Mouse (Mus musculus) ES-Bruce4 (cell line): ENCODE data around the gene Cish. TPM values are rescaled to one million over a fixed set of nuclear protein-coding genes. Genes with fewer than 3 reads are reported as not detected.

Experiments
- H3K27ac ChIP-seq: 2 replicates; pipeline ENCODE4 v1.5.1; 2012; ENCODE audit warnings: low read length, inconsistent platforms; ENCODE audit not compliant: insufficient read depth
- H3K27me3 ChIP-seq: 2 replicates; pipeline ENCODE4 v1.6.1; 2012; ENCODE audit warnings: mild to moderate bottlenecking, low read length, inconsistent platforms; ENCODE audit not compliant: control insufficient read depth, poor library complexity, insufficient read depth, severe bottlenecking
- H3K36me3 ChIP-seq: 2 replicates; pipeline ENCODE4 v1.6.1; 2012; ENCODE audit warnings: inconsistent platforms, mild to moderate bottlenecking, low read length, moderate library complexity; ENCODE audit not compliant: control insufficient read depth, poor library complexity, insufficient read depth, severe bottlenecking
- H3K4me1 ChIP-seq: one replicate; pipeline ENCODE4 v1.8.1; 2011; ENCODE audit warnings: low read length; ENCODE audit not compliant: control insufficient read depth, insufficient read depth
- H3K4me3 ChIP-seq: 2 replicates; pipeline ENCODE4 v1.5.1; 2011; ENCODE audit warnings: low read depth, mild to moderate bottlenecking, low read length
- H3K9ac ChIP-seq: 2 replicates; pipeline ENCODE4 v1.6.1; 2012; ENCODE audit warnings: low read depth, mild to moderate bottlenecking, inconsistent platforms; ENCODE audit not compliant: poor library complexity, severe bottlenecking
- H3K9me3 ChIP-seq: replicated peaks from 2 replicates; pipeline ENCODE4 v1.6.1; 2012; ENCODE audit warnings: mild to moderate bottlenecking, low read length, inconsistent platforms; ENCODE audit not compliant: control insufficient read depth, poor library complexity, insufficient read depth, severe bottlenecking
- CTCF ChIP-seq: IDR thresholded peaks from one replicate; pipeline ENCODE4 v1.8.1; 2011; ENCODE audit warnings: low read depth, low read length
- EP300 ChIP-seq: IDR thresholded peaks from 2 replicates; pipeline ENCODE4 v1.6.1; 2011; ENCODE audit warnings: low read depth, low read length; ENCODE audit not compliant: insufficient read depth
- POLR2A ChIP-seq: IDR thresholded peaks from one replicate; pipeline ENCODE4 v1.8.1; 2011; ENCODE audit warnings: low read length; ENCODE audit not compliant: insufficient read depth
- polyA plus RNA-seq: library from polyadenylated mRNA; stranded (reverse); fragments of >200 nt; gene quantifications from 2 replicates; pipeline ENCODE4 v1.2.4, GENCODE M21; 2011; ENCODE audit warnings: low read depth; ENCODE audit not compliant: missing spikeins, insufficient read depth, insufficient read length

Cish gene
- polyA plus RNA-seq, 1 experiment: 13.7 TPM

GRCm38 (mm10) chr9:107335046-107335445, 39.2 kb downstream of the Cish start:
- Histone ChIP-seq H3K27me3 (no peaks in the 10 kb centered on the region), H3K9me3 (no peaks in the 10 kb centered on the region), H3K27ac (no peak overlapping the region), H3K4me1 (no peaks in the 10 kb centered on the region), H3K4me3 (no peak overlapping the region), H3K9ac (no peak overlapping the region), H3K36me3 (no peaks in the 10 kb centered on the region)
- TF ChIP-seq EP300: no peak
- TF ChIP-seq CTCF: no peak
- TF ChIP-seq POLR2A: no peak

GRCm38 (mm10) chr9:107335909-107336308, 40.1 kb downstream of the Cish start:
- H3K4me1 ChIP-seq: no peaks in the 10 kb centered on the region
- H3K36me3 ChIP-seq: no peaks in the 10 kb centered on the region
- TF ChIP-seq CTCF (peak; percentile 93), EP300 (no peak), POLR2A (no peak)
- no peaks in the 10 kb centered on the region for H3K27me3 ChIP-seq
- H3K9me3 ChIP-seq: no peaks in the 10 kb centered on the region
- no peak overlapping the region for H3K9ac ChIP-seq
- no peak overlapping the region for H3K27ac ChIP-seq
- no peak overlapping the region for H3K4me3 ChIP-seq

GRCm38 (mm10) chr9:107336386-107336785, 40.6 kb downstream of the Cish start:
- Histone ChIP-seq H3K9ac (no peak overlapping the region), H3K4me3 (no peak overlapping the region)
- TF ChIP-seq CTCF (no peak), EP300 (no peak), POLR2A (no peak)

GRCm38 (mm10) chr9:107338172-107338883, 42.5 kb downstream of the Cish start, which contains the start of gene Hemk1:
Gene Hemk1 (minus strand): TSS chr9:107338350.
- H3K9ac ChIP-seq: peak within 1 kb of the TSS; percentile 47
- H3K36me3 ChIP-seq: no peaks in the 10 kb centered on the region
- H3K9me3 ChIP-seq: no peaks in the 10 kb centered on the region
- H3K4me3 ChIP-seq: peak within 1 kb of the TSS; percentile 97
- TF ChIP-seq EP300 (0 out of 2 replicates have a peak, but pooled peaks have one; percentile 59), CTCF (no peak)
- peaks cover 2% of the 10 kb centered on the region; the same call in 1 of the 2 replicates for H3K27me3 ChIP-seq
- no peak within 1 kb of the TSS for H3K27ac ChIP-seq
- H3K4me1 ChIP-seq: no peaks in the 10 kb centered on the region

More at GRCm38 (mm10) chr9:107336386-107336785, 40.6 kb downstream of the Cish start:
- no peaks in the 10 kb centered on the region for H3K9me3 ChIP-seq
- H3K27me3 ChIP-seq: no peaks in the 10 kb centered on the region
- no peaks in the 10 kb centered on the region for H3K4me1 ChIP-seq
- H3K27ac ChIP-seq: no peak overlapping the region
- H3K36me3 ChIP-seq: no peaks in the 10 kb centered on the region

GRCm38 (mm10) chr9:107340267-107340859, 44.5 kb downstream of the Cish start, which contains the start of gene 6430571L13Rik:
Gene 6430571L13Rik (plus strand): TSS chr9:107340602.
- Histone ChIP-seq H3K27me3 (peaks cover 2% of the 10 kb centered on the region; the same call in 1 of the 2 replicates), H3K9me3 (no peaks in the 10 kb centered on the region), H3K27ac (no peak within 1 kb of the TSS), H3K9ac (peak within 1 kb of the TSS; percentile 53), H3K4me3 (peak within 1 kb of the TSS; percentile 71), H3K36me3 (no peaks in the 10 kb centered on the region), H3K4me1 (no peaks in the 10 kb centered on the region)
- TF ChIP-seq POLR2A (no peak), EP300 (no peak), CTCF (no peak)

- peaks cover 2% of the 10 kb centered on the region; the same call in 1 of the 2 replicates for H3K27me3 ChIP-seq
- no peaks in the 10 kb centered on the region for H3K9me3 ChIP-seq
- H3K4me3 ChIP-seq: peak overlapping the region; percentile 71
- no peaks in the 10 kb centered on the region for H3K36me3 ChIP-seq
- peak overlapping the region; percentile 53 for H3K9ac ChIP-seq
- TF ChIP-seq EP300 (no peak), POLR2A (no peak), CTCF (no peak)
- no peaks in the 10 kb centered on the region for H3K4me1 ChIP-seq
- H3K27ac ChIP-seq: no peak overlapping the region
These were observed 45.3 kb downstream of the Cish start for GRCm38 (mm10) chr9:107340911-107341645.
